Comparison of ENCODE assay signal across 23 mouse cellular contexts in genomic region chr16:27507212-27507611, GRCm38 (mm10).
"Had no signal": no experiment of that assay in that cellular context is flagged by ENCODE, and none has a peak within 500 bp of the region (broad histone marks: within the 10 kb centered on the region; RNA-seq: fewer than 3 reads in every experiment).

No protein-coding gene starts in this region.

- H3K9me3 ChIP-seq: heart, embryonic 10.5 days; heart, embryonic 12.5 days; hindbrain, embryonic 10.5 days; hindbrain, embryonic 12.5 days; intestine, embryonic 15.5 days; kidney, embryonic 15.5 days; limb, embryonic 10.5 days; limb, embryonic 12.5 days had no signal

- H3K27me3 ChIP-seq: heart, embryonic 12.5 days; hindbrain, embryonic 12.5 days; intestine, embryonic 15.5 days; kidney, embryonic 15.5 days; limb, embryonic 12.5 days had no signal

- H3K36me3 ChIP-seq: heart, embryonic 10.5 days; heart, embryonic 12.5 days; hindbrain, embryonic 10.5 days; hindbrain, embryonic 12.5 days; intestine, embryonic 15.5 days; kidney, embryonic 15.5 days; limb, embryonic 10.5 days; limb, embryonic 12.5 days had no signal

- H3K4me3 ChIP-seq: gastrocnemius, adult 2 months; heart, embryonic 10.5 days; heart, embryonic 12.5 days; hindbrain, embryonic 10.5 days; hindbrain, embryonic 12.5 days; intestine, embryonic 15.5 days; kidney, embryonic 15.5 days; limb, embryonic 10.5 days; limb, embryonic 12.5 days had no signal

- H3K9ac ChIP-seq: heart, embryonic 12.5 days; hindbrain, embryonic 12.5 days; hindbrain, embryonic 14.5 days; intestine, embryonic 15.5 days; kidney, embryonic 15.5 days; limb, embryonic 12.5 days had no signal

- H3K27ac ChIP-seq: gastrocnemius, adult 2 months; heart, embryonic 10.5 days; hindbrain, embryonic 10.5 days; hindbrain, embryonic 12.5 days; hindbrain, embryonic 14.5 days; intestine, embryonic 15.5 days; kidney, embryonic 15.5 days; kidney, postnatal 0 days; limb, embryonic 10.5 days; limb, embryonic 12.5 days had no signal

- H3K4me1 ChIP-seq: heart, embryonic 10.5 days; heart, embryonic 12.5 days; hindbrain, embryonic 10.5 days; hindbrain, embryonic 12.5 days; intestine, embryonic 15.5 days; kidney, embryonic 15.5 days; limb, embryonic 10.5 days; limb, embryonic 12.5 days had no signal

- DNase-seq: gastrocnemius, adult 2 months; gastrocnemius, postnatal 10 days; gastrocnemius, postnatal 25 days; heart, adult 18-20 months; heart, postnatal 10 days; heart, postnatal 4 days; kidney, adult 18-20 months; kidney, adult 9 months; kidney, postnatal 14 days; kidney, postnatal 36 days; layer of hippocampus, adult 9-11 months; layer of hippocampus, postnatal 36 days; liver had no signal
